Mouse (Mus musculus) hindlimb bud, embryonic 11.5 days (tissue): ENCODE measurements around the gene Dph1.

Experiments used
- DNase-seq: peaks from one replicate; pipeline ENCODE4 v3.0.0-alpha.2; 2012; ENCODE audit warnings: low read depth, low spot score; ENCODE audit errors: extremely low spot score

Gene Dph1

DNA sequence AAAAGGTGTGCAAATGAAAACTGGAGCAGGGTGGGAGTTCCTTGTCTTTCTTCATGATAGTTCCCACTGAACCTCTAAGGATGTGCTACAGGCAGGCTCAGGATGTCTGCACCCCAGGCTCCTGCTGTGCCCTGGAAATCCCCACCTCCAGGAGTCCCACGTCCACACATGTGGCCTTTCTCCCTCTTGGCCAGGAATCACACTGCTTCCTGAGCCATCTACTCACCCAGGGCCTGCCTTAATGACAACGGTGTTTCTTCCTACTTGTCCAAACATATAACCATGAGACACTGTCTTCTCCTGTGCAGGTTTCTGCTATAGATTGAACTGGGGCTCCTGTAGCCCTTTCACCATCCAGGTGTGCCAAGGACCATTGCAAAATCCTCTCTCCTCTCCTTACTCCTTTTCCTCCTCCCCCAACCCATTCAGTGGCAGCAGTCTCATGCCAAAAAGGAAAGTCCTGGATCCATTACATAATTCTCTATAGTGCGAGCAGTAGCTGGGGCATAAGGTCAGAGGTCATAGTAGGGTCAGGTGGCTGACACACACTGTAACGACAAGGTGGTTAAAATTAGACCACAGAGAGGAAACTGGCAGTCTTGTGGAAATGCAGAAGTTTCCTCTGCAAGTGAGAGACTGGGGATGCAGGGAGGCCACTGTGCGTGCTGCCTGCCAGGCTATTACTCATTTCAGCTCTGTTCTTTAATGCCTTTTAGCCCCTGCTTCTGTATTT, 54.2 kb downstream of the Dph1 start:
- no peak for DNase-seq

- DNase-seq = no peak
Observed at GRCm38 (mm10) chr11:75135358-75135757, 55.7 kb downstream of the Dph1 start.

DNA sequence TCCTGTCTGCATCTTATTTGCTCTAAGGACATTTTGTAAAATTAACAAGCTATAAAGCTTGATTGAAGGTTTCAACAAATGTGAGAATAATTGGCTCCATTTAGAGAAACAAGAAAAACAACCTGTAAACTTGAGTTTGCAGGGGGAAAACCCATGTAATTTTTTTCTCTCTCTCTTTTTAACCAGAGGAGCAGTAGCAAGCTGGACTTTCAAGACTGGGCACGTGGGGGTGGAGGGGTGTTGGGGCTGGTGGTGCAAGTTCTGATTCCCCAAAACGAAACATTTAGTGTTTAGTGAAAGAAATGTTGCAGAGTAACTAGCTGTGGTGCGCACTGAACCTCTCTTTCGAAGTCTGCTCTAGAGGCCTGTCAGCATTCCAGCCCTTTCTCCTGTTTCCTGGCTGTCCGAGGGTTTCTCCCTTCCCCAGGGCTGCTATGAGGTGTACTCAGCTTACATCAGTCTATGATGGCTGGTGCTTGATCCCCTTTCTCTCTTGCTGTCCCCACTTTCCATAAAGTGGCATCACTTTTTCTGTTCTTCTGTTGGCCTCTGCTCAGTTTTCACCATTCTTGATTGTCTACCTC, 56.5 kb downstream of the Dph1 start:
- DNase-seq = no peak

DNA sequence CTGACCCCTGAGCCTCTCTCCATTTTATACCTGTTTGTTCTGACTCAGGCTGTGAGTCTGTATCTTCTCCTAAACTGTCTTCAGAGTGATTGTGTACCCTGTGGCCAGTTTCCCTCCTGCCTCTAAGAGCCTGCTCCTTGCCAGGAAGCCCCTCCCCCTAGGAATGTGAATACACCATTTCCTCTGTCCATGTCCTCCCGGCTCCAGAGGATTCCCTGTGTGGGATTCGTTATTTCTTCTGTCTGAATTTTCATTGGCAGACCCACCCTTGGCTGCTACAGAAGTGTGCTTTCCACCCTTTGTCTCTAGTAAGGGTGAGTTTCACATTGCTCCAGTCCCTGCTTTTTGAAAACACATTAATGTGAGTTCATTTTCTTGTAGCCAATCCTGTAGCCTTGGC, 57.1 kb downstream of the Dph1 start:
- DNase-seq = no peak

- DNase-seq = no peak
Observed at GRCm38 (mm10) chr11:75133391-75133790, 57.6 kb downstream of the Dph1 start.

DNA sequence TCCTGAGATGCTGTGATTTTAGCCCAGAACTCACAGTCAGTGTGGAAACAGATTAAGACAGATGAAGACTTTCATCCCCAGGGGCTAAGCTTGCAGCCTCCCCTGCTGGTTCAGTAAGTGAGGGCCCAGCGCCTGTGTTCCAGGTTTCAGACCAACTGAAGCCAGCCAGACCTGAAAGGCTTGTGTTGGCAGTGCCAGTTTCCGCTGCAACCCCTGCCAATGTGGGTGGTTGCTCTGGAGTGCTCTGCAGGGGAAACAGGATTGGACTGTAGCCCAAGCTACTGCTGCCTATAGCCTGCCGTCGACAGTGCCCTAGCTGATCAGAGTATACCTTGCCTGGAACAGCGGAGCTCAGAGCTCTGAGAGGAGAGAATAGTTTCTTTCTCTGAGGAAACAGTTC, 58.8 kb downstream of the Dph1 start:
- no peak for DNase-seq

DNA sequence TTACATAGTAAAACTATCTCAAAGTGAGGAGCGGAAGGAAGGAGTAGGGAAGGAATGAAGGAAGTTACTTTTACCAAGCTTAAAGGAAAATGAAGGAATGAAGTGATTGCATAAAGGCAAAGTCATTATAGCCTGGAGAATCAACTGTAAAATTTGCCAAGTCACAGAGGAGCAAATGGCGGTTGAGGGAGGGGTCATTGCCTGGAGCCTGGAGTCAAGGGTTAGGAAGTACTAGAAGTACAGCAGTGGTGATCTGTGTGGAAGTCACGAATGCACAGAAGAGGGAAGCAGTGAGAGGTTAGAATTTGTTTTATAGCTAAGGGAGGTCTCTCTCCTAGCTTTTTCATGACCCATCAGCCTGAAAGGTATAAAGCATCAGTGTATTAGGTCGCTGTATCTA, 59.7 kb downstream of the Dph1 start:
- no peak for DNase-seq

- no peak for DNase-seq
Observed at GRCm38 (mm10) chr11:75129481-75129880, 61.6 kb downstream of the Dph1 start.
